Mouse (Mus musculus) hindbrain, embryonic 11.5 days (tissue): ENCODE data around the gene Prl2a1. TPM values are rescaled to one million over a fixed set of nuclear protein-coding genes. Genes with fewer than 3 reads are reported as not detected.
"Not testable (repeated sequence)": the region's sequence is repeated elsewhere in the genome, so short reads cannot be mapped to it uniquely, and the experiment has no call there.

Source experiments
- ATAC-seq: fragments of 200-750 bp; cut with Nextera tagmentation; 2 replicates; pipeline ENCODE4 v1.8.0; 2017; ENCODE audit warnings: mild to moderate bottlenecking, moderate TSS enrichment, moderate library complexity; ENCODE audit not compliant: low FRiP score
- DNase-seq: peaks from one replicate; pipeline ENCODE4 v3.0.0-alpha.2; 2015; ENCODE audit warnings: low spot score
- H3K27ac ChIP-seq: fragments of 300-500 bp; sonication (generic); 2 replicates; pipeline ENCODE4 v1.5.1; 2014; ENCODE audit warnings: mild to moderate bottlenecking, low read depth, low read length
- H3K27me3 ChIP-seq: fragments of 300-500 bp; sonication (generic); 2 replicates; pipeline ENCODE4 v1.6.1; 2014; ENCODE audit warnings: mild to moderate bottlenecking, low read length, moderate library complexity, mixed read lengths; ENCODE audit not compliant: control insufficient read depth, insufficient read depth
- H3K36me3 ChIP-seq: fragments of 300-500 bp; sonication (generic); 2 replicates; pipeline ENCODE4 v1.6.1; 2014; ENCODE audit warnings: mild to moderate bottlenecking, low read length, moderate library complexity, mixed read lengths; ENCODE audit not compliant: control insufficient read depth, insufficient read depth
- H3K4me1 ChIP-seq: fragments of 300-500 bp; sonication (generic); replicated peaks from 2 replicates; pipeline ENCODE4 v1.6.1; 2014; ENCODE audit warnings: low read length, mixed read lengths; ENCODE audit not compliant: control insufficient read depth, insufficient read depth
- H3K4me2 ChIP-seq: fragments of 300-500 bp; sonication (generic); replicated peaks from 2 replicates; pipeline ENCODE4 v1.6.1; 2014; ENCODE audit warnings: mild to moderate bottlenecking, low read depth, low read length
- H3K4me3 ChIP-seq: fragments of 300-500 bp; sonication (generic); 2 replicates; pipeline ENCODE4 v1.5.1; 2014; ENCODE audit warnings: low read depth, low read length
- H3K9ac ChIP-seq: fragments of 300-500 bp; sonication (generic); 2 replicates; pipeline ENCODE4 v1.6.1; 2014; ENCODE audit warnings: low read depth, low read length
- H3K9me3 ChIP-seq: fragments of 300-500 bp; sonication (generic); 2 replicates; pipeline ENCODE4 v1.6.1; 2016; ENCODE audit warnings: low read length; ENCODE audit not compliant: control insufficient read depth
- WGBS: fragments of 180-500 bp; shearing (Covaris S2); extraction: QIAGEN DNeasy Blood & Tissue Kit; methylation state at CpG from one replicate; pipeline ENCODE4 v1.1.7; 2014; 5-methylcytosine and 5-hydroxymethylcytosine counted together
- polyA plus RNA-seq: library from polyadenylated mRNA; unstranded; fragments of >200 nt; fragmentation: Nextera tagmentation; extraction: Ambion mirVana; gene quantifications from 2 replicates; pipeline ENCODE4 v1.2.1, GENCODE M21; 2014

Gene Prl2a1
- polyA plus RNA-seq: not detected in 2 replicates

GRCm38 (mm10) chr13:27801354-27801753 is at the start of gene Prl2a1:
Gene Prl2a1, plus strand, starts transcription at chr13:27801654.
- WGBS: 90% methylated on average over 1 of the region's 1 CpGs
- no peak within 1 kb of the TSS for H3K9ac ChIP-seq
- no peak within 1 kb of the TSS for H3K27ac ChIP-seq
- ATAC-seq (no peak), DNase-seq (no peak)
- H3K36me3 ChIP-seq: no peaks in the 10 kb centered on the region
- no peaks in the 10 kb centered on the region for H3K4me1 ChIP-seq
- no peaks in the 10 kb centered on the region for H3K9me3 ChIP-seq
- no peak within 1 kb of the TSS for H3K4me3 ChIP-seq
- no peaks in the 10 kb centered on the region for H3K27me3 ChIP-seq
- no peak within 1 kb of the TSS for H3K4me2 ChIP-seq

DNA sequence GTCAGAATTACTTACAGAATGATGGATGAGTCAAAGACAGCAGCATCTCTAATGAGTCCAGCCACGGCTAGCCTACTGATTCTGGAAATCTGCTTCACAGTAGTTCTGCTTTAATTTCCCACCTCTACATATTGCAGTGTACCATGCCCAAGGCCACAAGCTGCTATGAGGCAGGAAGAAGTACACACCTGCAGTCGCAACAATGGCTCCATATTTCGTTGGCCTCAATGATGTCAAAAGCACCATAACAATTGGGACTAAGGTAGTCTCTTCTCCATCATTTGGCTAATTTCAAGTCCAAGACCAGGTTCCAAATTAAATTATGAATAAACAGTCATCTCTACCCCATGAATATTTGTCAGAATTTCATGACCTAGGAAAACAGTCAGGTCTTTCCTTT is 20.8 kb upstream of the Prl2a1 start, which contains the start of gene Prl7c1:
Gene Prl7c1, minus strand, starts transcription at position 101 of the 400 bp plus-strand sequence.
- not testable (repeated sequence) for H3K27me3 ChIP-seq, H3K4me1 ChIP-seq, H3K9ac ChIP-seq, DNase-seq, H3K4me3 ChIP-seq, H3K4me2 ChIP-seq, H3K9me3 ChIP-seq, H3K36me3 ChIP-seq, ATAC-seq, H3K27ac ChIP-seq
- 92% methylated on average over 2 of the region's 3 CpGs for WGBS

DNA sequence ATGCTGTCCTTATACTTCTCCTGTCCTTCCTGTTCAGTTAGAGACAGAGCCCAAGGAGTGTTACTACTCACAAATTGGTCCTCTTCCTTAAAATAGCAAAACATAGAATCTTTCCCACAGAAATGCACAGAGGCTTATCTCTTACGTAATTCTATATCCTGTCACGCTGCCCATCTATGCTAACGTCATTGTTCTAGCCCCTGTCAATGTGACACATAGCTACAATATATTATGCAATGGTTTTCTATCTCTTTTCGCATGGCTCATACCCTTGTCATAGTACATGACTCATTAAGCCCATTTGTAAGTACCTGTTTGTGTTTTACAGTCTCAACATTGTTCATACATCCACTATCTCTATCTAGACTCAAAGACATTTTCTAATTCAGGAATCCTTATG is 2.2 kb upstream of the Prl2a1 start:
- Histone ChIP-seq H3K27ac (no peak overlapping the region), H3K36me3 (no peaks in the 10 kb centered on the region), H3K4me3 (no peak overlapping the region), H3K27me3 (no peaks in the 10 kb centered on the region), H3K9me3 (no peaks in the 10 kb centered on the region), H3K4me1 (no peaks in the 10 kb centered on the region), H3K4me2 (no peak overlapping the region), H3K9ac (no peak overlapping the region)
- WGBS: 82% methylated on average over 4 of the region's 4 CpGs
- DNase-seq (no peak), ATAC-seq (no peak)

DNA sequence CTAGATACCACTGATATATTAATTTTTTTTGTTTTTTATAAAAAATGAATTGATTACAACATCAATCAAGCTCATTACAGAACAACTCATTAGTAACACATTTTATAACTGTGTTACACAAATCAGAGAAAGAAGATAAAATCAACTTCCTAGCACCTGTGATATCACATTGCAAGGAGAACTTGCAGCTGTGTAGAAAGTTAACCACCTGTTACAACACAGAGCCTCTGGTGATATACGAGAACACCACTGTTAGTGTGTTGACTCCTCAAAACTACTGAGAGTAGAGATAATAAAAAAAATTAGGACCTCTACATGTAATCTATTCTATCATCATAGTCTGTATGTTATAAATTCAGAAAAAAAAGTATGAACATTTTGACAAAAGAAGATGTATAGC is 1.3 kb downstream of the Prl2a1 start:
- WGBS: 80% methylated on average over 1 of the region's 1 CpGs
- Histone ChIP-seq H3K27me3 (no peaks in the 10 kb centered on the region), H3K9me3 (no peaks in the 10 kb centered on the region), H3K9ac (no peak overlapping the region), H3K4me2 (no peak overlapping the region), H3K27ac (no peak overlapping the region), H3K36me3 (no peaks in the 10 kb centered on the region), H3K4me3 (no peak overlapping the region), H3K4me1 (no peaks in the 10 kb centered on the region)
- ATAC-seq (no peak), DNase-seq (no peak)

- Histone ChIP-seq H3K9me3 (no peaks in the 10 kb centered on the region), H3K4me3 (no peak within 1 kb of the TSS), H3K4me2 (no peak within 1 kb of the TSS), H3K4me1 (no peaks in the 10 kb centered on the region), H3K27me3 (no peaks in the 10 kb centered on the region), H3K36me3 (no peaks in the 10 kb centered on the region), H3K9ac (no peak within 1 kb of the TSS), H3K27ac (no peak within 1 kb of the TSS)
- WGBS: 97% methylated on average over 3 of the region's 3 CpGs
- DNase-seq (no peak), ATAC-seq (no peak)
Measured at GRCm38 (mm10) chr13:27849042-27849441, 47.6 kb downstream of the Prl2a1 start, which contains the start of gene Prl2c1. Gene Prl2c1, plus strand, starts transcription at chr13:27849342.

Other genes with a start within 250 kb of the Prl2a1 start
- not detected in 2 replicates for gene Prl8a9, start 237.0 kb upstream of the Prl2a1 start, polyA plus RNA-seq
- gene Prl8a1, start 219.5 kb upstream of the Prl2a1 start, polyA plus RNA-seq: not detected in 2 replicates
- gene Prl7b1, start 191.1 kb upstream of the Prl2a1 start, polyA plus RNA-seq: not detected in 2 replicates
- gene Prl7a1, start 159.2 kb upstream of the Prl2a1 start, polyA plus RNA-seq: 0.28 TPM in 1 of 2 replicates, not detected in the other
- not detected in 2 replicates for gene Prl7a2, start 133.6 kb upstream of the Prl2a1 start, polyA plus RNA-seq
- not detected in 2 replicates for gene Prl7d1, start 84.9 kb upstream of the Prl2a1 start, polyA plus RNA-seq
- gene Prl7c1, start 20.9 kb upstream of the Prl2a1 start, polyA plus RNA-seq: not detected in 2 replicates
- not detected in 2 replicates for gene Prl2c1, start 47.7 kb downstream of the Prl2a1 start, polyA plus RNA-seq
- gene Prl4a1, start 214.6 kb downstream of the Prl2a1 start, polyA plus RNA-seq: not detected in 2 replicates